Mouse (Mus musculus) cortical plate, adult 2 months (tissue): Measurements from ENCODE around the gene Dnajc4.

ENCODE experiments used
- CTCF ChIP-seq: fragments of 200-500 bp; IDR thresholded peaks from 2 replicates; pipeline ENCODE4 v1.5.1; 2011; ENCODE audit warnings: mild to moderate bottlenecking, control low read depth, low read length; ENCODE audit not compliant: insufficient read depth; ENCODE audit errors: extremely low read depth
- POLR2A ChIP-seq: fragments of 200-500 bp; IDR thresholded peaks from 2 replicates; pipeline ENCODE4 v1.6.1; 2011; ENCODE audit warnings: mild to moderate bottlenecking, low read length, control low read depth; ENCODE audit not compliant: insufficient read depth; ENCODE audit errors: extremely low read depth

DNA sequence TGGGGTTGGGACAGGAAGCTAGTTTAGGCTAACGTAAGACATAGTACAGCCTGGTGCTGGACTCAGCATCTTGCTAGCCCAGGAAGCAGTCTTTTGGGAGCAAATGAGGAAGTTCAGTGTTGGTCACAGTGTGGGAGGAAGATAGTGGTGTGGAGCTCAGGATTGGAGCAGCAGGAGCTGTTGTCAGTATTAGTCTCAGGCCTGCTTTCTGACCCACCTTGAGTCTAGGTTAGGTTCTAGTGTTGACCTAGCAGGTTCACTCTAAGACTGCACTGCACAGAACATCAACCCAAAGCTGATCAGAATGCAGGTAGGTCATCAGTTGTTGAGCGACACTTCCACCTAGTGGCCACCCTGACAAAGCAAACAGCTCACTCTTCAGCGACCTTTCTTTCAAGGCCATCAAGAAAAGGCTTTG is 27.9 kb upstream of the Dnajc4 start:
- TF ChIP-seq CTCF, result peak; percentile 66
- TF ChIP-seq POLR2A, result no peak
